8 mouse cellular contexts compared by ENCODE assay signal in genomic region chr2:142900862-142901805, GRCm38 (mm10). TPM values are rescaled to one million over a fixed set of nuclear protein-coding genes. Genes with fewer than 3 reads are reported as not detected.
DNase-seq lines count a peak whose midpoint lies in the region; ATAC-seq lines count a peak whose summit lies in the region.

Kif16b (minus strand) TSS chr2:142901531.

- intact Hi-C loops in gastrocnemius, postnatal 14 days (cut with DNase I; ENCODE audit: low total_unique reads) = no loop called here
- intact Hi-C loops in left cerebral cortex, postnatal 10 days (cut with DNase I) = no loop called here

- peak; percentile 97 to 98 for DNase-seq in adrenal gland, adult (ENCODE audit: inconsistent age in 2 of 2, low spot score in 1 of 2)
- peak; percentile 92 for DNase-seq in embryo, embryonic 10.5 days (ENCODE audit: low spot score)
- peak; percentile 91 for DNase-seq in gastrocnemius, postnatal 14 days
- DNase-seq in left cerebral cortex, postnatal 10 days (ENCODE audit: extremely low spot score in 1 of 2, low spot score in 2 of 2) = peak; percentile 85 to 93
- DNase-seq in right cerebral cortex, postnatal 25 days = peak; percentile 92
- peak; percentile 92 for DNase-seq in urinary bladder, postnatal 4 days (ENCODE audit: low spot score in 2 of 2)

- peak; percentile 65 for ATAC-seq in inflammation-experienced regulatory T-cells, adult 6 months
- ATAC-seq in megakaryocyte-erythroid progenitor cell, adult 5-6 weeks (replicated peaks; ENCODE audit: low FRiP score, low TSS enrichment, poor library complexity, severe bottlenecking) = peak; percentile 77

RNA-seq across cellular contexts. Expression of gene Kif16b, which starts in this region (rescaled TPM):
- total RNA-seq in gastrocnemius, postnatal 14 days (2021) = 10 to 100 TPM; 24.5 to 29.7 TPM
- polyA plus RNA-seq in inflammation-experienced regulatory T-cells, adult 6 months (2017; shearing (Covaris generic)) = 10 to 100 TPM; 10.0 to 12.9 (median 11.7) TPM
- 1 to 10 TPM; 9.2 to 9.5 TPM for total RNA-seq in left cerebral cortex, postnatal 10 days (2021)
- total RNA-seq in megakaryocyte-erythroid progenitor cell, adult 5-6 weeks (2014; fragmentation: Nextera tagmentation) = 9.2 and 16.5 TPM in 2 replicates
- 13.7 and 19.1 TPM in 2 replicates for total RNA-seq in megakaryocyte-erythroid progenitor cell, adult 5-6 weeks (2017)

Comparison
In these comparisons a context has a peak if more than half of its experiments do, and no peak if none do; other contexts are left out.
1. Peak in every context shown above with its lines: DNase-seq and ATAC-seq.